Mouse (Mus musculus): ENCODE measurements around the gene Ccnt1. TPM values are rescaled to one million over a fixed set of nuclear protein-coding genes. Genes with fewer than 3 reads are reported as not detected.

Ccnt1 gene
- total RNA-seq, 2 experiments from 2014 or later: 39.6 to 43.9 TPM

GRCm38 (mm10) chr15:98511386-98511928 is 59.3 kb downstream of the Ccnt1 start:
- DNase-seq (ENCODE audit: low spot score in 2 of 2): peak in 1 of 2 experiments; percentile 33

GRCm38 (mm10) chr15:98510438-98511385 is 60.0 kb downstream of the Ccnt1 start:
- DNase-seq (ENCODE audit: low spot score in 2 of 2): peak in 1 of 2 experiments; percentile 77

- no peak for DNase-seq (ENCODE audit: low spot score in 2 of 2)
Measured at GRCm38 (mm10) chr15:98509387-98509786, 61.3 kb downstream of the Ccnt1 start.

GRCm38 (mm10) chr15:98507321-98507720 is 63.4 kb downstream of the Ccnt1 start:
- DNase-seq (ENCODE audit: low spot score in 2 of 2): no peak

GRCm38 (mm10) chr15:98506253-98506957 is 64.3 kb downstream of the Ccnt1 start:
- no peak for DNase-seq (ENCODE audit: low spot score in 2 of 2)

GRCm38 (mm10) chr15:98504514-98504913 is 66.2 kb downstream of the Ccnt1 start:
- peak in 1 of 2 experiments; percentile 60 for DNase-seq (ENCODE audit: low spot score in 2 of 2)

GRCm38 (mm10) chr15:98503317-98503716 is 67.4 kb downstream of the Ccnt1 start:
- no peak for DNase-seq (ENCODE audit: low spot score in 2 of 2)

- DNase-seq (ENCODE audit: low spot score in 2 of 2): no peak
Measured at GRCm38 (mm10) chr15:98497631-98498030, 73.1 kb downstream of the Ccnt1 start.

GRCm38 (mm10) chr15:98492102-98492501 is 78.6 kb downstream of the Ccnt1 start, which contains the start of gene Olfr279:
Gene Olfr279 (plus strand): TSS chr15:98492402.
- DNase-seq (ENCODE audit: low spot score in 2 of 2): no peak

- no peak for DNase-seq (ENCODE audit: low spot score in 2 of 2)
Measured at GRCm38 (mm10) chr15:98491332-98491731, 79.4 kb downstream of the Ccnt1 start.

Small RNA genes within 50 kb of the gene (microRNA-seq; reads per million reads assigned to microRNA genes)
- 5.1 to 9.1 reads per million in 2 experiments for gene Mir1291

Other genes with a start within 250 kb of the Ccnt1 start
- gene Olfr284, start 229.9 kb downstream of the Ccnt1 start, total RNA-seq (2021): not detected
- gene Olfr283, start 190.0 kb downstream of the Ccnt1 start, total RNA-seq (2021): not detected
- not detected for gene Olfr282, start 139.7 kb downstream of the Ccnt1 start, total RNA-seq (2021)
- not detected for gene Olfr281, start 118.3 kb downstream of the Ccnt1 start, total RNA-seq (2021)
- gene OR5BS1P, start 101.0 kb downstream of the Ccnt1 start, total RNA-seq (2021): not detected
- gene Lalba, start 88.2 kb downstream of the Ccnt1 start, total RNA-seq (2021): not detected
- not detected for gene Olfr279, start 78.5 kb downstream of the Ccnt1 start, total RNA-seq (2021)
- gene Kansl2, start 36.7 kb downstream of the Ccnt1 start, total RNA-seq (2021): 10 to 100 TPM; 54.3 to 56.3 TPM
- not detected for gene 4930415O20Rik, start 81 bp upstream of the Ccnt1 start, total RNA-seq (2021)
- 10 to 100 TPM; 46.5 to 48.2 TPM for gene Adcy6, start 39.2 kb upstream of the Ccnt1 start, total RNA-seq (2021)
- 100 to 1,000 TPM; 217 to 222 TPM for gene Cacnb3, start 59.9 kb upstream of the Ccnt1 start, total RNA-seq (2021)
- gene Ddx23, start 92.0 kb upstream of the Ccnt1 start, total RNA-seq (2021): 100 to 1,000 TPM in 1 of 2 experiments, 10 to 100 TPM in 1; 89.8 to 108 TPM
- gene Rnd1, start 106.5 kb upstream of the Ccnt1 start, total RNA-seq (2021): 1 to 10 TPM; 6.3 to 8.0 TPM
- 1 to 10 TPM; 7.4 to 9.7 TPM for gene Ccdc65, start 137.3 kb upstream of the Ccnt1 start, total RNA-seq (2021)
- gene Fkbp11, start 157.3 kb upstream of the Ccnt1 start, total RNA-seq (2021): 1 to 10 TPM in 1 of 2 experiments, under 1 TPM in 1; 0.97 to 1.4 TPM
- 100 to 1,000 TPM; 830 to 882 TPM for gene Arf3, start 192.3 kb upstream of the Ccnt1 start, total RNA-seq (2021)
- under 1 TPM; 0.23 to 0.64 TPM for gene Wnt10b, start 207.2 kb upstream of the Ccnt1 start, total RNA-seq (2021)
- not detected for gene Wnt1, start 218.9 kb upstream of the Ccnt1 start, total RNA-seq (2021)
- gene Ddn, start 238.6 kb upstream of the Ccnt1 start, total RNA-seq (2021): 1,000 to 10,000 TPM; 1,780 to 1,859 TPM